Mouse (Mus musculus) heart, embryonic 11.5 days (tissue): ENCODE data around the gene Neurl4. TPM values are rescaled to one million over a fixed set of nuclear protein-coding genes. Genes with fewer than 3 reads are reported as not detected.
"Not testable (repeated sequence)": the region's sequence is repeated elsewhere in the genome, so short reads cannot be mapped to it uniquely, and the experiment has no call there.

ENCODE experiments used
- ATAC-seq: fragments of 200-750 bp; cut with Nextera tagmentation; replicated peaks from 2 replicates; pipeline ENCODE4 v1.8.0; 2017; ENCODE audit warnings: moderate library complexity; ENCODE audit not compliant: insufficient number of reproducible peaks, low FRiP score, low TSS enrichment
- H3K27ac ChIP-seq: fragments of 300-500 bp; sonication (generic); 2 replicates; pipeline ENCODE4 v1.5.1; 2014; ENCODE audit warnings: mild to moderate bottlenecking, low read depth, low read length
- H3K27me3 ChIP-seq: fragments of 300-500 bp; sonication (generic); 2 replicates; pipeline ENCODE4 v1.6.1; 2014; ENCODE audit warnings: mild to moderate bottlenecking, low read length, mixed read lengths; ENCODE audit not compliant: control insufficient read depth, insufficient read depth
- H3K36me3 ChIP-seq: fragments of 300-500 bp; sonication (generic); 2 replicates; pipeline ENCODE4 v1.6.1; 2014; ENCODE audit warnings: mild to moderate bottlenecking, low read length, moderate library complexity, mixed read lengths; ENCODE audit not compliant: control insufficient read depth, insufficient read depth
- H3K4me1 ChIP-seq: fragments of 300-500 bp; sonication (generic); 2 replicates; pipeline ENCODE4 v1.6.1; 2014; ENCODE audit warnings: low read length; ENCODE audit not compliant: control insufficient read depth, insufficient read depth
- H3K4me2 ChIP-seq: fragments of 300-500 bp; sonication (generic); 2 replicates; pipeline ENCODE4 v1.6.1; 2014; ENCODE audit warnings: mild to moderate bottlenecking, moderate library complexity
- H3K4me3 ChIP-seq: fragments of 300-500 bp; sonication (generic); 2 replicates; pipeline ENCODE4 v1.5.1; 2014; ENCODE audit warnings: low read depth, low read length
- H3K9ac ChIP-seq: fragments of 300-500 bp; sonication (generic); 2 replicates; pipeline ENCODE4 v1.6.1; 2014; ENCODE audit warnings: mild to moderate bottlenecking, low read depth, low read length, moderate library complexity
- H3K9me3 ChIP-seq: fragments of 300-500 bp; sonication (generic); replicated peaks from 2 replicates; pipeline ENCODE4 v1.6.1; 2016; ENCODE audit warnings: low read length; ENCODE audit not compliant: control insufficient read depth
- WGBS: fragments of 180-500 bp; shearing (Covaris S2); extraction: QIAGEN DNeasy Blood & Tissue Kit; methylation state at CpG from one replicate; pipeline ENCODE4 v1.1.7; 2014; ENCODE audit not compliant: insufficient replicate concordance; 5-methylcytosine and 5-hydroxymethylcytosine counted together
- polyA plus RNA-seq: library from polyadenylated mRNA; unstranded; fragments of >200 nt; fragmentation: Nextera tagmentation; extraction: Ambion mirVana; gene quantifications from 2 replicates; pipeline ENCODE4 v1.2.1, GENCODE M21; 2014

Gene Neurl4
- 9.3 and 10.8 TPM in 2 replicates for polyA plus RNA-seq

GRCm38 (mm10) chr11:69900471-69901405 is at the start of gene Neurl4, which contains the start of gene 2810408A11Rik:
Neurl4 (plus strand) TSS chr11:69901072.
2810408A11Rik (minus strand) TSS chr11:69900987.
- peak within 1 kb of the TSS; percentile 99 for H3K27ac ChIP-seq
- ATAC-seq: peak; percentile 94
- H3K4me1 ChIP-seq: peaks cover 27% of the 10 kb centered on the region
- H3K27me3 ChIP-seq: no peaks in the 10 kb centered on the region
- no peaks in the 10 kb centered on the region for H3K9me3 ChIP-seq
- peak within 1 kb of the TSS; percentile 96 for H3K4me3 ChIP-seq
- peak within 1 kb of the TSS; percentile 88 for H3K9ac ChIP-seq
- peaks cover 13% of the 10 kb centered on the region for H3K36me3 ChIP-seq
- under 1% methylated on average over 38 of the region's 38 CpGs for WGBS
- peak within 1 kb of the TSS; percentile 93 for H3K4me2 ChIP-seq

GRCm38 (mm10) chr11:69853994-69854393 is 46.9 kb upstream of the Neurl4 start:
- Histone ChIP-seq H3K4me3 (peak overlapping the region; percentile 6; the same call in 1 of the 2 replicates), H3K27me3 (peaks cover 27% of the 10 kb centered on the region), H3K36me3 (peaks cover 13% of the 10 kb centered on the region; the same call in 1 of the 2 replicates), H3K9me3 (no peaks in the 10 kb centered on the region), H3K27ac (peak overlapping the region; percentile 73), H3K4me2 (peak overlapping the region; percentile 42), H3K4me1 (peaks cover 13% of the 10 kb centered on the region; the same call in 1 of the 2 replicates), H3K9ac (0 out of 2 replicates have a peak overlapping the region, but pooled peaks have one; percentile 16)
- 40% methylated on average over 7 of the region's 7 CpGs for WGBS
- ATAC-seq: peak; percentile 87

GRCm38 (mm10) chr11:69854680-69855079 is 46.2 kb upstream of the Neurl4 start:
- Histone ChIP-seq H3K27me3 (peaks cover 32% of the 10 kb centered on the region), H3K9ac (peak overlapping the region; percentile 8; the same call in 1 of the 2 replicates), H3K9me3 (no peaks in the 10 kb centered on the region), H3K27ac (peak overlapping the region; percentile 87), H3K36me3 (peaks cover 13% of the 10 kb centered on the region; the same call in 1 of the 2 replicates), H3K4me1 (peaks cover 13% of the 10 kb centered on the region; the same call in 1 of the 2 replicates), H3K4me3 (no peak overlapping the region), H3K4me2 (peak overlapping the region; percentile 44)
- no peak for ATAC-seq
- WGBS: 73% methylated on average over 10 of the region's 10 CpGs

- WGBS: 16% methylated on average over 16 of the region's 16 CpGs
- H3K36me3 ChIP-seq: peaks cover 7% of the 10 kb centered on the region; the same call in 1 of the 2 replicates
- H3K4me1 ChIP-seq: peaks cover 13% of the 10 kb centered on the region; the same call in 1 of the 2 replicates
- H3K27ac ChIP-seq: peak overlapping the region; percentile 87
- no peak overlapping the region for H3K9ac ChIP-seq
- H3K9me3 ChIP-seq: no peaks in the 10 kb centered on the region
- H3K4me2 ChIP-seq: peak overlapping the region; percentile 44
- peaks cover 36% of the 10 kb centered on the region for H3K27me3 ChIP-seq
- ATAC-seq: peak; percentile 58
- no peak overlapping the region for H3K4me3 ChIP-seq
Observed at GRCm38 (mm10) chr11:69855347-69855746, 45.5 kb upstream of the Neurl4 start.

GRCm38 (mm10) chr11:69858113-69858998 is 42.5 kb upstream of the Neurl4 start, which contains the start of gene Tnk1:
Tnk1 (minus strand) TSS chr11:69858730.
- Histone ChIP-seq H3K4me1 (peaks cover 13% of the 10 kb centered on the region; the same call in 1 of the 2 replicates), H3K9ac (no peak within 1 kb of the TSS; the same call in 1 of the 2 replicates), H3K4me2 (no peak within 1 kb of the TSS), H3K27me3 (peaks cover 36% of the 10 kb centered on the region), H3K36me3 (no peaks in the 10 kb centered on the region), H3K4me3 (no peak within 1 kb of the TSS), H3K27ac (no peak within 1 kb of the TSS), H3K9me3 (no peaks in the 10 kb centered on the region)
- WGBS: 20% methylated on average over 30 of the region's 30 CpGs
- no peak for ATAC-seq

- not testable (repeated sequence) for H3K4me2 ChIP-seq, H3K4me1 ChIP-seq, H3K36me3 ChIP-seq, H3K27ac ChIP-seq, H3K9ac ChIP-seq, H3K4me3 ChIP-seq, H3K9me3 ChIP-seq, ATAC-seq
- H3K27me3 ChIP-seq: peaks cover 13% of the 10 kb centered on the region; the same call in 1 of the 2 replicates
- WGBS: 52% methylated on average over 3 of the region's 3 CpGs
Observed at GRCm38 (mm10) chr11:69863729-69864128, 37.1 kb upstream of the Neurl4 start.

- Histone ChIP-seq H3K4me2 (no peak overlapping the region), H3K9ac (no peak overlapping the region), H3K4me1 (peaks cover 4% of the 10 kb centered on the region; the same call in 1 of the 2 replicates), H3K27me3 (peaks cover 8% of the 10 kb centered on the region; the same call in 1 of the 2 replicates), H3K4me3 (no peak overlapping the region), H3K9me3 (no peaks in the 10 kb centered on the region), H3K36me3 (no peaks in the 10 kb centered on the region), H3K27ac (no peak overlapping the region)
- WGBS: 52% methylated on average over 8 of the region's 8 CpGs
- ATAC-seq: no peak
Observed at GRCm38 (mm10) chr11:69864138-69864860, 36.6 kb upstream of the Neurl4 start.
